Mouse (Mus musculus) G1E (cell line): ENCODE measurements around the gene Stat5b.

Source experiments
- CTCF ChIP-seq: IDR thresholded peaks from 2 replicates; pipeline ENCODE4 v1.5.1; 2012; ENCODE audit warnings: low read depth, low read length, inconsistent platforms, mixed read lengths
- GATA1 ChIP-seq: IDR thresholded peaks from 2 replicates; pipeline ENCODE4 v1.6.1; 2012; ENCODE audit warnings: borderline replicate concordance, low read length, inconsistent platforms, mixed read lengths
- GATA2 ChIP-seq: IDR thresholded peaks from 2 replicates; pipeline ENCODE4 v1.6.1; 2012; ENCODE audit warnings: low read depth, low read length, inconsistent platforms, borderline replicate concordance
- TAL1 ChIP-seq: conservative IDR thresholded peaks from 2 replicates; pipeline ENCODE4 v1.6.1; 2012; ENCODE audit warnings: low read depth, low read length, inconsistent platforms, mixed read lengths

DNA sequence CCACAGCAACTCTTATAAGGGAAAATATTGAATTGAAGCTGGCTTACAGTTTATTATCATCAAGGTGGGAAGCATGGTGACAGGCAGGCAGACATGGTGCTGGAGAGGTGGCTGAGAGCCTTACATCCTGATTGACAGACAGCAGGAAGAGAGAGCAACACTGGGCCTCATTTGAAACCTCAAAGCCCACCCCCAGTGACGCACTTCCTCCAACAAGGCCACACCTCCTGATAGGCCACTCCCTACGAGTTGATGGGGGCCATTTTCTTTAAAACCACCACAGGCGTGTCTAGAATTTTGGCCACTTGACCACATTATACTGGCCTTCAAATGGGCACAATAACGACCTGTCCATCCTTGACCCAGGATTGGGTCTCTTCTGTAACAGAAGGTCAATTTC lies 76.3 kb downstream of the Stat5b start:
- TF ChIP-seq CTCF (no peak), GATA1 (no peak), TAL1 (no peak), GATA2 (no peak)
